Mouse (Mus musculus) fat pad, adult 2 months (tissue): Measurements from ENCODE around the gene Braf.

Experiments
- DNase-seq: peaks from one replicate; pipeline ENCODE4 v3.0.0-alpha.2; 2011; ENCODE audit warnings: low read depth, low spot score; ENCODE audit errors: extremely low read depth

Gene Braf

DNA sequence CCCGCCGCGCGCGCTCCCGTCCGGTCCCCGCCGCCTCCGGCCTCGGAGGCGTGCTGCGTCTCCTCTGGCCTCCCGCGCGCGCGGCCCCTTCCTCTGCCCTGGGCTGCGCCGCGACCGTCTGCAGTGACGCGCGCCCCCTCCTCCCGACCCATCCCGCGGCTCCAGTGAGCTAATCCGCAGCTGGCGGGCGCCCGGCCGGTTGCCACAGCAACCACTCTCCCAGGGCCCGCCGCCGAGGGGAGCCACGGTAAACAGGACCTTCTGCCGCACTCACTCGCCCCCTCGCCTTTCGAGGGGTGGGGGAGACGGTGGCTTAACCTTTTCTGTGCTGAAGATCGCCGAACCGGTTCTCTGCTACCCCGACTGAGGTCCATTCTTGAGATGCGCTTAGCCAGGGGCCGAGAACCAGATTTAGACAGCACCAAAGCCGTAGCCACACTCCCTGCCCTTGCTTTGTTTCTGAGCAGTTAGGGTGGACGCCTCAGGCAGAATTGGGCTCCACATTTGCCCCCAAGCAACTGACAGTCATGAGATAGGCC lies 167.5 kb downstream of the Braf start, which contains the start of gene Dennd2a:
Dennd2a (minus strand) TSS at position 145 of the 539 bp plus-strand sequence.
- DNase-seq: no peak

DNA sequence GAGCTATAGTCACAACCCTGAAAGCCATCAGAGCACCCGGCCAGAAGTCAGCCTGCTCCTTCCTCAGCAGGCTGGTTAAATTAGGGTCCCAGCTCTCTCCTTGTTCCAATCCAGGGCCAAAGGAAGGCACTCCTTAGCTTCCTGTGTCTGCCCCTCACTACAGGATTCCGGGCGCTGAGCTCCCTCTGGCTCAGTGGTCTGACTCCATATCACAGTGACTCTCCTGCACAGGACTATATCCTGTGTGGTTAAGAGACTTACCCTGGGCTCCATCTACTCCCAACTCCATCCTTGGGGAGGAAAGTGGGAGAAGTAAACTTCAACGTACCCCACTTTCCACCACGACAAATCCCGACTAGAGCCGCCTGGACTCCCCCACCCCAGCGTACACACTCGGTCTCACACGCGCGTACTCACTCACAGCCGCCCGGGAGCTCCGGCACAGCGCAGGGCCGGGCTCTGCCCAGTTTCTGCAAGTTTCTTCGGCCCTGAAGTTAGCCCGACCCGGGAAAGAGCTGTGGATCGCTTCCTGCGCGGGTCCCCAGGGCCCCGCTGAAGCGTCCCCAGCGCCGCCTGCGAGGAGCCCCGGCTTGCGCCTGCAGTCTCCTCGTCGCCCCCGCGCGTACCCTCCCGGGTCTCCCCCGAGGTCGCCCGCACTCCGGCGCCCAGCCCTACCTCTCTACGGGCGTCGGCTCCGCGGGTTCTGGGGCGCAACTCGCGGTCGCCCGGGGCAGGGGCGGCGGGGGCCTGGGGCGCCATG lies 168.2 kb downstream of the Braf start:
- DNase-seq: no peak

DNA sequence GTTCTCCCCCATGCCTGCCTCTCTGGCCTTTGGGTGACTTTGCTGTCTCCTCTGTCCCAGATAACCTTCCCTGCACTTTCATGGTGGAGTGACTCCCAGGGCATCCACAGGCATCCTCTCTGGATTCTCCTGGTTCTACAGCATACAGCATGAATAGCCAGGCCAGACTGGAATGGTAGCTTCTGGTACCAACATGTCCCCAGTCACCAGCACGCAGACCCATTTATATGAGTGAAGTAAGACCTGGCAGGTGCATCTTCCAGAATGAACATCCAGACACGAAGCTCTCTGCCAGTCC lies 169.7 kb downstream of the Braf start:
- no peak for DNase-seq

DNA sequence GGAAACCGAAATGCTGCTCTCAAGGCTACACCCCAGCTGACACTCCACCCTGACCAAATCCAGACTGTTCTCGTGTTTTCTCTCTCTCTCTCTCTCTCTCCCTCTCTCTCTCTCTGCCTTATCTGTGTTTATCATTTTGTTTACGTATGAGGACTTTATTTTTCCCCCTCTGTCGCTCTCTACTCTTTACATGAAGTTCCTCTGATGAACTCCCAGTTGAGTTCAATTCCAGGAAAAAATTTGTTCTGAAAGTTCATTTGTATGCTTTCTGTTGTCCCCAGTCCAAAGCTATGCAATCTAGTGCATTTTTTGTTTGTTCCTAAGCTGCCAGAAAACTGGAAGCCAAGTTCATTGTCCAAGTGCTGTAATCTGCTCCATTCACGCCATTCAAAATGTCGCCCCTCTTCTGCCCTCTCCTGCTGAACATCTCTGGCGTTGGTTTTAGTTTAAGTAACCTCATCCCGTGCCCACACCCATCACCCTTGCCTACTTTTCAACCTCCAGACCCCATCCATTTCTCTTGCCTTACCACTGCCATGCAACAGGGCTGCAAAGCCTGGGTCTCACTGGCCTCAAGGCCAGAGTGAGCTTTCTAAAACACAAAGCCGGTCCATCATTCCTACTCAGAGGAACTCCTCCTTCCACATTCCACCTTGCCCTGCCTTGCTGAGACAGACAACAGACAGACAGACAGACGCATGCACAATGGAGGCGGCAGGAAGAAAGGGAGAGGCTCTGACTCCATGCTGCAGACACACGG lies 170.2 kb downstream of the Braf start:
- no peak for DNase-seq
